Mouse (Mus musculus) limb, embryonic 14.5 days (tissue): ENCODE data around the gene Slc28a1. TPM values are rescaled to one million over a fixed set of nuclear protein-coding genes. Genes with fewer than 3 reads are reported as not detected.
A peak's percentile ranks its signal among the peaks of the same experiment; 100 is the strongest.

ENCODE experiments used
- ATAC-seq: fragments of 200-750 bp; cut with Nextera tagmentation; 2 replicates; pipeline ENCODE4 v1.8.0; 2017; ENCODE audit warnings: low read depth, moderate number of reproducible peaks, moderate TSS enrichment; ENCODE audit not compliant: low FRiP score
- DNase-seq: peaks from one replicate; pipeline ENCODE4 v3.0.0-alpha.2; 2015; ENCODE audit warnings: low spot score
- H3K27ac ChIP-seq: fragments of 300-500 bp; sonication (generic); replicated peaks from 2 replicates; pipeline ENCODE4 v1.5.1; 2014; ENCODE audit warnings: low read depth, mild to moderate bottlenecking, low read length, moderate library complexity, mixed read lengths
- H3K27me3 ChIP-seq: fragments of 300-500 bp; sonication (generic); 2 replicates; pipeline ENCODE4 v1.6.1; 2014; ENCODE audit warnings: low read length, mixed read lengths; ENCODE audit not compliant: control insufficient read depth, insufficient read depth
- H3K36me3 ChIP-seq: fragments of 300-500 bp; sonication (generic); 2 replicates; pipeline ENCODE4 v1.6.1; 2014; ENCODE audit warnings: mild to moderate bottlenecking, low read length, moderate library complexity, mixed read lengths; ENCODE audit not compliant: control insufficient read depth, insufficient read depth
- H3K4me1 ChIP-seq: fragments of 300-500 bp; sonication (generic); 2 replicates; pipeline ENCODE4 v1.6.1; 2014; ENCODE audit warnings: antibody characterized with exemption, low read length, mixed read lengths; ENCODE audit not compliant: control insufficient read depth, insufficient read depth
- H3K4me2 ChIP-seq: fragments of 300-500 bp; sonication (generic); replicated peaks from 2 replicates; pipeline ENCODE4 v1.6.1; 2014; ENCODE audit warnings: low read depth, mild to moderate bottlenecking, low read length, moderate library complexity; ENCODE audit not compliant: severe bottlenecking
- H3K4me3 ChIP-seq: fragments of 300-500 bp; sonication (generic); replicated peaks from 2 replicates; pipeline ENCODE4 v1.5.1; 2014; ENCODE audit warnings: low read length
- H3K9ac ChIP-seq: fragments of 300-500 bp; sonication (generic); 2 replicates; pipeline ENCODE4 v1.6.1; 2014; ENCODE audit warnings: mild to moderate bottlenecking, low read depth, low read length, moderate library complexity; ENCODE audit not compliant: severe bottlenecking
- H3K9me3 ChIP-seq: fragments of 300-500 bp; sonication (generic); 2 replicates; pipeline ENCODE4 v1.6.1; 2016; ENCODE audit warnings: low read length; ENCODE audit not compliant: control insufficient read depth
- POLR2A ChIP-seq: fragments of 200-500 bp; IDR thresholded peaks from 2 replicates; pipeline ENCODE4 v1.8.0; 2012; ENCODE audit warnings: inconsistent platforms, mild to moderate bottlenecking, moderate library complexity, borderline replicate concordance; ENCODE audit not compliant: insufficient read depth, insufficient read length; ENCODE audit errors: extremely low read depth
- WGBS: fragments of 180-500 bp; shearing (Covaris S2); extraction: QIAGEN DNeasy Blood & Tissue Kit; methylation state at CpG from one replicate; pipeline ENCODE4 v1.1.7; 2014; 5-methylcytosine and 5-hydroxymethylcytosine counted together
- polyA plus RNA-seq, 2 experiments: library from polyadenylated mRNA; depleted of rRNA in 1 of 2; stranded (reverse) in 1 of 2; unstranded in 1 of 2; fragments of >200 nt; fragmentation: Nextera tagmentation in 1 of 2; extraction: Ambion mirVana in 1 of 2; gene quantifications; 2 replicates each; pipeline versions ENCODE4 v1.2.1 to v1.2.3; 2012 to 2014

The Slc28a1 gene
- polyA plus RNA-seq, 2 experiments, result 0.06 to 0.26 TPM

- 11% methylated on average over 2 of the region's 2 CpGs for WGBS
- DNase-seq (peak; percentile 46), ATAC-seq (no peak)
- Histone ChIP-seq H3K27ac (no peak overlapping the region), H3K4me3 (no peak overlapping the region), H3K4me1 (peaks cover 22% of the 10 kb centered on the region), H3K9ac (no peak overlapping the region), H3K9me3 (no peaks in the 10 kb centered on the region), H3K4me2 (no peak overlapping the region), H3K36me3 (no peaks in the 10 kb centered on the region), H3K27me3 (no peaks in the 10 kb centered on the region)
- TF ChIP-seq POLR2A, result no peak
Measured at GRCm38 (mm10) chr7:81132851-81133279, 18.3 kb downstream of the Slc28a1 start.

- DNase-seq (no peak), ATAC-seq (no peak)
- Histone ChIP-seq H3K4me2 (no peak overlapping the region), H3K27me3 (no peaks in the 10 kb centered on the region), H3K9ac (no peak overlapping the region), H3K36me3 (no peaks in the 10 kb centered on the region), H3K4me3 (no peak overlapping the region), H3K4me1 (peaks cover 22% of the 10 kb centered on the region), H3K9me3 (no peaks in the 10 kb centered on the region), H3K27ac (no peak overlapping the region)
- no peak for TF ChIP-seq POLR2A
- WGBS, result 72% methylated on average over 6 of the region's 6 CpGs
Measured at GRCm38 (mm10) chr7:81133416-81133815, 18.8 kb downstream of the Slc28a1 start.

- Histone ChIP-seq H3K27me3 (no peaks in the 10 kb centered on the region), H3K36me3 (no peaks in the 10 kb centered on the region), H3K4me1 (peaks cover 22% of the 10 kb centered on the region), H3K9ac (0 out of 2 replicates have a peak overlapping the region, but pooled peaks have one; percentile 43), H3K27ac (peak overlapping the region; percentile 70; the same call in 1 of the 2 replicates), H3K4me2 (peak overlapping the region; percentile 32; the same call in 1 of the 2 replicates), H3K9me3 (no peaks in the 10 kb centered on the region), H3K4me3 (no peak overlapping the region)
- DNase-seq (no peak), ATAC-seq (no peak)
- TF ChIP-seq POLR2A, result no peak
- 41% methylated on average over 2 of the region's 2 CpGs for WGBS
Measured at GRCm38 (mm10) chr7:81133941-81134340, 19.3 kb downstream of the Slc28a1 start.

DNA sequence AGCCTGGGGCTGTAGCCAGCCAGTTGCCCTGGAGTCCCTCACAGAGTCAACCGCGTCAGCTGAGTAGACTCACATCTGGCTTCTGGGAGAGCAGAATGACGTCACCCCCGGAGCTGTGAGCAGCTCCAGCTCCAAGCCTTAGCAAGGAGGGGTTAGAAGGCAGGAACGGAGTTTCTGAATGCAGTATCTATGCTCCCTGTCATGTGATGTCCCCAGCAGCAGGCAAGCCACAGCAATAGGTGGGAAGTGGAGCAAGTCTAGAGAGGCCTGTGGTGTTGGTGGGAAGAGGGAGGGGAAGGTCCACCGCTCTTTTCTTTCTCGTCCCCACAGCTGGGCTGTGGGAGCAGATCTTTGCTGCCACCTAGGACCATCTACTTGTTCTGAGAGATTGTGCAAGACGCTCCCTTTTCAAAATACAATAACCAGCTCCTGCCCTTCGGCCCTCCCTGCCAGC lies 20.0 kb downstream of the Slc28a1 start:
- Histone ChIP-seq H3K27ac (peak overlapping the region; percentile 70), H3K4me3 (peak overlapping the region; percentile 6), H3K9ac (peak overlapping the region; percentile 43)

DNA sequence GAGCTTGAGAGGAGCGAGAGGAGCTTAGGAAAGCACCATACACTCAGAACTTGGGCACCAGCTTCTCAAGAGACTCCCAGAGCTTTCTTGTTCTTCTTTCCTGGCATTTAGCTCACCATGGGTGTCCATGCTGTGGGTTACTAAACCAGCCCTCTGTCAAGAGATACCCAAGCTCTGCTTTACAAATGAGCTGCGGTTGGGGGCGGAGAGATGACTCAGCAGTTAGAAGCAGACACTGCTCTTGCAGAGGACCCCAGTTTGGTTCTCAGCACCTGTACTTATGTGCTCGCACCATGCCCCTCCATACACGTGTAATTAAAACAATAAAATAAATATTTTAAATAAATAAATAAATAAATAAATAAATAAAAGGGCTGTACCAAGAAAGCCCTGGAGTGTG lies 22.7 kb downstream of the Slc28a1 start:
- TF ChIP-seq POLR2A, result no peak
- Histone ChIP-seq H3K4me1 (peaks cover 17% of the 10 kb centered on the region), H3K36me3 (no peaks in the 10 kb centered on the region), H3K9me3 (no peaks in the 10 kb centered on the region), H3K9ac (no peak overlapping the region), H3K4me3 (no peak overlapping the region), H3K27me3 (no peaks in the 10 kb centered on the region), H3K4me2 (no peak overlapping the region), H3K27ac (no peak overlapping the region)
- ATAC-seq (no peak), DNase-seq (no peak)
- WGBS, result 87% methylated on average over 5 of the region's 5 CpGs

More for the DNA sequence above, 20.0 kb downstream of the Slc28a1 start:
- Histone ChIP-seq H3K9me3 (no peaks in the 10 kb centered on the region), H3K36me3 (no peaks in the 10 kb centered on the region), H3K4me1 (peaks cover 22% of the 10 kb centered on the region), H3K4me2 (peak overlapping the region; percentile 32), H3K27me3 (no peaks in the 10 kb centered on the region)
- 8% methylated on average over 9 of the region's 9 CpGs for WGBS
- DNase-seq (peak; percentile 92), ATAC-seq (peak; percentile 91)
- TF ChIP-seq POLR2A, result no peak
